Mouse (Mus musculus): Measurements from ENCODE around the gene Mill2.

DNA sequence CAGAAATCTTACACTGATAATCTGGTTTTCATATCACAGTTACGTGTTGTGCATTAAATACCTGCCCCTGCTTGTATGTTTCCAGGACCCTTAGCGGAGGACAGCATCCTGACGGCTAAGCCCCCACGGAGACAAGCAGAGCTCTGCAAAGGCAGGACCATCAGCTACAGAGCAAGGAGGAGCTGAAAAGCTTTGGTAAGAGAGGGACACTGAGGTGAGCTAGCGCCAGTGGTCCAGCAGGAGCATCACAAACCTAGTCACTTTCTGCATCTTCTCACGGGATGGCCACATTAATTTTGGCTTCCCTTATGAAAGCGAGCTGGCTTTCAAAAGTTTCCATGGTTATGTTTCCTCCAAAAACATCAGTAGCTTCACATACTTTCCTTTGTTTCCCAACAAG lies 33.0 kb downstream of the Mill2 start:
- TF ChIP-seq GATA1 (IDR thresholded peaks at IDR 0.05; ENCODE audit: borderline replicate concordance, low read length) (no peak), FLI1 (IDR thresholded peaks at IDR 0.05; ENCODE audit: low read length) (no peak)

Measured in megakaryocyte, embryonic 14.5 days (primary cell).